Mouse (Mus musculus) gastrocnemius, adult 2 months (tissue): Measurements from ENCODE around the gene Snrpa. TPM values are rescaled to one million over a fixed set of nuclear protein-coding genes. Genes with fewer than 3 reads are reported as not detected.
A peak's percentile ranks its signal among the peaks of the same experiment; 100 is the strongest.

Source experiments
- DNase-seq: peaks from one replicate; pipeline ENCODE4 v3.0.0; 2022
- H3K27ac ChIP-seq: fragments of 200-600 bp; 2 replicates; pipeline ENCODE4 v1.8.1; 2022; ENCODE audit warnings: mild to moderate bottlenecking
- H3K4me3 ChIP-seq: fragments of 200-600 bp; 2 replicates; pipeline ENCODE4 v1.8.1; 2022; ENCODE audit warnings: mild to moderate bottlenecking, moderate library complexity
- CTCF ChIP-seq: fragments of 200-600 bp; IDR thresholded peaks from 2 replicates; pipeline ENCODE4 v1.8.1; 2022; ENCODE audit warnings: antibody characterized with exemption, mild to moderate bottlenecking, moderate library complexity
- intact Hi-C: fragments of 180-260 bp; cut with DNase I; formaldehyde crosslinking; loops from one replicate; pipeline ENCODE4 v1.15.1; 2025
- total RNA-seq, 2 experiments: library from RNA; stranded (reverse); gene quantifications; 2 replicates each; pipeline ENCODE4 v1.2.3; 2021

Snrpa gene
- total RNA-seq, 2 experiments from 2014 or later, result 32.5 to 37.3 TPM

DNA sequence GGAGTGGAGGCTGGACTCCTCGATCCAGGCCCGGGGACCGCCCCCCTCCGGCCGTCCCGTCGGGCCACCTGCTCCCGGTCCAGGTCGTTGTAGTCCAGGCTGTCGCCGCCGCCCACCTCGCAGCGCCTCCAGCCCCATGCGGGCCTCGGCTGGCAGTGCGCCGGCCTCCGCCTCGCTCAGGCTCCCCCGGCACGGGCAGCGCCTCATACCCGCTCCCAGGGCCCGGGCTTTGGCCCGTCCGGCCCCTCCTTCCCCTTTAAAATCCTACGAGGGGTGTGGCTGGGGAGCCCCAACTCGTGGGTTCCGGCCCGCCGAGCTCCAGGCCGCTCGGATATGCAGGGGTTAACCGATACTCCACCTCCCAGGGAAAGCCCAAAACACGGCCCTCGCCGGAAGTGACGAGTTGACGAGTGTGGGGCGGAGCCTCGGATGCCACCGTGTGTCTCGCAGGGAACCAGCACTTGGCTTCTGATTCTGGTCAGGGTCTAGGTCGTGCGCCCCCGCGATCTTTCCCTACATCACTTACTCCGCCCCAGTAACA, 32.3 kb upstream of the Snrpa start, which contains the start of gene Itpkc:
Gene Itpkc, minus strand, starts transcription at position 381 of the 541 bp plus-strand sequence.
- Histone ChIP-seq H3K4me3 (peak within 1 kb of the TSS; percentile 85), H3K27ac (peak within 1 kb of the TSS; percentile 95)
- TF ChIP-seq CTCF, result 0 out of 2 replicates have a peak, but pooled peaks have one; percentile 13
- DNase-seq, result peak; percentile 94
- intact Hi-C loops, result loop anchor here (2.0 kb wide), 1 partner anchor 32 kb away; the partner anchor contains the start of gene Snrpa

- no peak for DNase-seq
Measured at GRCm38 (mm10) chr7:27227676-27228075, 31.6 kb upstream of the Snrpa start.

DNA sequence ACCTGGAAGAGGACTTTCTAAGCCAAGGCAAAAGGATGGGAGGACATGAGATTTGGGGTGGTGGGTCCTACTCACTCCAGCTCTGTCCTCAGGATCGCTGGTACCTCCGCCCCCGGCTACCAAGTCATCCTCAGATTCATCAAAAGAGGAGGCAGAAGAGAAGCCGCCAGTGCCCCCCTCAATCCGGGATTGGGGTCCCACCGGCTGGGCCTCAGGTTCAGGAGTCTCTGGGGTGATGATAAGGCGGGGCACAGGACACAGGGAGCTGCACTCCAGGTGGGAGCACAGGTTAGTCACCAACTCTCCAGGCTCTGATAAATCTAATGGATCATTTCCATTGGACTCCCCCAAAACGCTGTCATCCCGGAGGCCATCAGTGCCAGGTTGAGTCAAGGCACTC, 31.2 kb upstream of the Snrpa start:
- H3K27ac ChIP-seq, result peak overlapping the region; percentile 95
- peak overlapping the region; percentile 85 for H3K4me3 ChIP-seq
- no peak for DNase-seq
- intact Hi-C loops, result no loop called here
- no peak for TF ChIP-seq CTCF

More at GRCm38 (mm10) chr7:27227676-27228075, 31.6 kb upstream of the Snrpa start:
- intact Hi-C loops, result loop anchor here (2.0 kb wide), 1 partner anchor 31 kb away; the partner anchor contains the start of gene Snrpa
- no peak for TF ChIP-seq CTCF
- Histone ChIP-seq H3K4me3 (peak overlapping the region; percentile 85), H3K27ac (peak overlapping the region; percentile 95)

- intact Hi-C loops, result no loop called here
- peak; percentile 66 for DNase-seq
- no peak for TF ChIP-seq CTCF
- Histone ChIP-seq H3K4me3 (peak overlapping the region; percentile 49), H3K27ac (peak overlapping the region; percentile 71)
Measured at GRCm38 (mm10) chr7:27224877-27225575, 29.0 kb upstream of the Snrpa start.

GRCm38 (mm10) chr7:27222538-27222937, 26.5 kb upstream of the Snrpa start:
- Histone ChIP-seq H3K27ac (no peak overlapping the region), H3K4me3 (no peak overlapping the region)
- no peak for TF ChIP-seq CTCF
- intact Hi-C loops, result no loop called here
- DNase-seq, result no peak

GRCm38 (mm10) chr7:27221939-27222338, 25.9 kb upstream of the Snrpa start:
- TF ChIP-seq CTCF, result no peak
- no peak for DNase-seq
- no peak overlapping the region for H3K4me3 ChIP-seq
- H3K27ac ChIP-seq, result peak overlapping the region; percentile 31; the same call in 1 of the 2 replicates
- intact Hi-C loops, result no loop called here

DNA sequence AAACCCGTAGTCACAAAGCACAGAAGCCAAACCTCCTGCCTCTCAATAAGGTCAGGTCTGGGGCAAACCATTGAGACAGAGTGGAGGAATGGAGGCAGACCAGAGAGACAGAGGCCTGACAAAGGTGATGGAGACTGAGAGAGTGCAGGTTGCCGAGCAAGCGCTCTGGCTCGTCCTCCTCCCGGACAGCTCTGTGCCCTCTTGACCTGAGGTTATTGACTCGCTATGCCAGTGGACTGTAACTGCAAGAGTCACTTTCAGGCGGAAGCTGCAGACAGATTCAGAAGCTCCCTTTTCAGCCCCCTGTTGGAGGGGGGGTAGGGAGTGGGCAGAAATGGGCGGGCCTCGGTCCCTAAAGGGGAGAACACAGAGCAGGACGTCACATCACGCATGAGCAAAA, 23.9 kb upstream of the Snrpa start:
- no peak for TF ChIP-seq CTCF
- intact Hi-C loops, result no loop called here
- Histone ChIP-seq H3K27ac (no peak overlapping the region), H3K4me3 (no peak overlapping the region)
- DNase-seq, result no peak

DNA sequence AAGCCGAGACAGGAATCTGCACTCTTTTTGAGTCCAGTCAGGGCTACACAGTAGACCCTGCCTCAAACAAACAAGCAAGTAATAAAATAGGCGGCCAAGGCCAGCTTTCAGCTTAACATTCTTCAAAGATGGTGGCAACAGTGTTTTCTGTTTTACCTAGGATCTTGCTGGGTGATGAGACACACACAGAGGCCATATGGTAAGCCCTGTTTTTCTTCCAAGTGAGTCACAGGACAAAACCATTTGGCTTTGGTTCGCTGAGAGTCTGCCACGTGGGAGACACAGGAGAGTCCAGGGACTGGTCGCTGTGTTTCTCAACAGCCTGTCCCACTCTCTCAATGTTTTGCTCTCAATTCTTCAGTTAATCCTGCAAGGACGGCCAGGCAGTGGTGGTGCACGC, 22.5 kb upstream of the Snrpa start:
- intact Hi-C loops, result no loop called here
- H3K27ac ChIP-seq, result no peak overlapping the region

GRCm38 (mm10) chr7:27212626-27213025, 16.6 kb upstream of the Snrpa start:
- Histone ChIP-seq H3K4me3 (no peak overlapping the region), H3K27ac (no peak overlapping the region)
- no peak for DNase-seq
- no peak for TF ChIP-seq CTCF
- intact Hi-C loops, result no loop called here

More for the DNA sequence above, 22.5 kb upstream of the Snrpa start:
- H3K4me3 ChIP-seq, result no peak overlapping the region
- TF ChIP-seq CTCF, result no peak
- no peak for DNase-seq

DNA sequence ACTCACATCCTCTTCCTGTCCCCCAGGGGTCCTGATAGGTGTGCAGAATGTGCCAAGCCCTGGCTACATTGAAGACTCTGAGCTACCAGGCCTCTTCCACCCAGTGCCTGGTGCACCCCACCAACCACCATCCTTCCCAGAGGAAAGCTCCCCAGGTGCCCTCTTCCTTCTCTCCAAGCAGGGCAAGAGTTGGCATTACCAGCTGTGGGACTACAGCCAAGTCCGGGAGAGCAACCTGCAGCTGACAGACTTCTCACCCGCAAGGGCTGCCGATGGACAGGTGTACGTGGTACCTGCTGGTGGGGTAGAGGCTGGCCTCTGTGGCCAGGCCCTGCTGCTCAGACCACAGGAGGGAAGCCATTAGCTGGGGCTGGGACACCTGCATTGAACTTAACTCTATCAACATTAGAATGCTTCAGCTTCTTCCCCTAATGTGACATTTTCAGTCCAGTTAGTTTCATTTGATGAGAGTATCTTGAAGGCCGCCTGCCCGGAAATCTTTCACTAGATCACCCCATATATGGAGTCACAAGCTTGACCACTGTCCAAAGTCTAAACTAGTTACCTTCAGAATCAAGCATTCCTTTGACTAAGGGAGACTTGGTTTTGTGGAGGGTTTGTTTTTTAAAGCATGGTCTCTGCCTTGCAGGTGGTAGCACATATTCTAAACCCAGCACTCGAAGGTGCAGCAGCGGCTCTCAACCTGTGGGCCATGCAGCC, 7.8 kb upstream of the Snrpa start:
- Histone ChIP-seq H3K27ac (no peak overlapping the region), H3K4me3 (no peak overlapping the region)
- no peak for TF ChIP-seq CTCF
- intact Hi-C loops, result no loop called here
- no peak for DNase-seq

GRCm38 (mm10) chr7:27198779-27199178, 2.7 kb upstream of the Snrpa start:
- peak overlapping the region; percentile 100 for H3K27ac ChIP-seq
- intact Hi-C loops, result loop anchor here (5.0 kb wide), 1 partner anchor 36 kb away; no protein-coding TSS in a partner anchor
- no peak overlapping the region for H3K4me3 ChIP-seq
- no peak for TF ChIP-seq CTCF
- no peak for DNase-seq

GRCm38 (mm10) chr7:27198355-27198754, 2.3 kb upstream of the Snrpa start:
- peak overlapping the region; percentile 100; the same call in 1 of the 2 replicates for H3K27ac ChIP-seq
- no peak for TF ChIP-seq CTCF
- intact Hi-C loops, result loop anchor here (5.0 kb wide), 1 partner anchor 36 kb away; no protein-coding TSS in a partner anchor
- H3K4me3 ChIP-seq, result no peak overlapping the region
- DNase-seq, result no peak

- TF ChIP-seq CTCF, result no peak
- Histone ChIP-seq H3K27ac (peak overlapping the region; percentile 100), H3K4me3 (no peak overlapping the region)
- intact Hi-C loops, result loop anchor here (2.0 to 5.0 kb wide), 2 partner anchors 31 to 35 kb away; partner anchors contain the start of gene Itpkc
- no peak for DNase-seq
Measured at GRCm38 (mm10) chr7:27197634-27198033, 1.6 kb upstream of the Snrpa start.
